Mouse (Mus musculus) splenic B cell, adult 2 months (primary cell): ENCODE data around the gene Arpc2.

ENCODE experiments used
- DNase-seq: peaks from one replicate; pipeline ENCODE4 v3.0.0-alpha.2; 2011; ENCODE audit warnings: low read depth, low spot score
- H3K27me3 ChIP-seq: 2 replicates; pipeline ENCODE4 v1.6.1; 2012; ENCODE audit warnings: mild to moderate bottlenecking, low read length, moderate library complexity, mixed read lengths; ENCODE audit not compliant: control insufficient read depth, poor library complexity, insufficient read depth, severe bottlenecking
- H3K36me3 ChIP-seq: 2 replicates; pipeline ENCODE4 v1.6.1; 2012; ENCODE audit warnings: mild to moderate bottlenecking, low read length, moderate library complexity, mixed read lengths; ENCODE audit not compliant: control insufficient read depth, poor library complexity, insufficient read depth, severe bottlenecking

The Arpc2 gene

DNA sequence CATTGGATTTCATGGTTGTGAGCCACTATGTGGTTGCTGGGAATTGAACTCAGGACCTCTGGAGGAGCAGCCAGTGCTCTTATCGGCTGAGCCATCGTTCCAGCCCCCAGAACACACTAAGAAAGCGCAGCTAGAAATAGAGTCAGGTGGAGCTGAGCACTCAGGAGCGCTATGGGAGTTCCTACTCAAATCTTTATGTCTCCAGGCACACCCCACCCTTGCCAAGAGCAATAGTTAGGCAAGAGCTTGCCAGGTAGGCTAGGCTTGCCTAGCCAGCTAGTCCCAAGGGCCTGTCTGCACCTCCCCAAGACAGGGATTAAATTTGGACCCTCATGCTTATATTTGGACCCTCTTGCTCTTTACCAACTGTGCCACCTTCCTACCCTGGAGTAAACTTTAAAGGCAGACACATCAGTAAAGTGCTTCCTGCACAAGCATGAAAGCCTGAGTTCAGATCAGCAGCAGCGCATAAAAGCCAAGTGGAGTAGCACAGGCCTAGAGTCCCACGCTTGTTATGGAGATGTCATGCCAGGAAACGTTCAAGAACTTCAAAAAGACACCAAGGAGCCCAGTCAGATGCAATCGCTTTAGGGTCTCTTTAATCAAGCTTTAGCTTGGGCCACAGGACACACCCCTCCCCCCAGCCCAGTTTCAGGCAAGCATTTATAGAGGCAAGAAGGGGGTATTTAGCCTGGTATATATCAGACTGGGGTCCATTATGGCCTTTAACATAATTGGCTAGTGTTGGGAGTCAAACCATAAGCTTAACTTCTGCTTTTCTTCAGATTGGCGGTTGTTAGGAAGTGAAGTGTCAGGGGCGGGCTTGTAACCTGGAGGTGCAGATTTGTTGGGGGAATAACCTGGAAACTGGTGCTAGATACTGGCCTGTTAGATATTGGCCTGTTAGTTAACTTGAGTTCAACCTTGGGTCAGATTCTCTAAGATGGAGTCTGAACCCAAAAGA is 72.4 kb downstream of the Arpc2 start:
- Histone ChIP-seq H3K27me3 (peaks cover 1% of the 10 kb centered on the region; the same call in 1 of the 2 replicates), H3K36me3 (no peaks in the 10 kb centered on the region)
- no peak for DNase-seq

DNA sequence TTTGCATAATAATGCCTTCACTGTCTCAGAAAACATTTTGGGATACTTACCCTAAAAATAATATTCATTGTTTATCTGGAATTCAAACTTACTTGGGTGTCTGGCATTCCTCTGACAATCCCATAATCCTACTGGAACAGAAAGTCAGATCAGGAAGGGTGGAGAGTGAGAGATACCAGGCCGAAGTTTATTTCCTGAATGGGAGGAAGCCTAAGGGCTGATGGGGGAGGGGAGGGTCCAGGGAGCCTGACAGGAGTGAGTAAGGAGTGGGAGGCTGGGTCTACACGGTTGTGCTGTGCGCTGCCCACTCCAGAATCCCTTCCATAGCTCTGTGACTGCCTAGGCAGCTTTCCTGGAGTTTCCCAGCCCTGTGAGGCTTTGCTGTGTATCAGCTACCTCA is 73.9 kb downstream of the Arpc2 start:
- DNase-seq, result no peak

DNA sequence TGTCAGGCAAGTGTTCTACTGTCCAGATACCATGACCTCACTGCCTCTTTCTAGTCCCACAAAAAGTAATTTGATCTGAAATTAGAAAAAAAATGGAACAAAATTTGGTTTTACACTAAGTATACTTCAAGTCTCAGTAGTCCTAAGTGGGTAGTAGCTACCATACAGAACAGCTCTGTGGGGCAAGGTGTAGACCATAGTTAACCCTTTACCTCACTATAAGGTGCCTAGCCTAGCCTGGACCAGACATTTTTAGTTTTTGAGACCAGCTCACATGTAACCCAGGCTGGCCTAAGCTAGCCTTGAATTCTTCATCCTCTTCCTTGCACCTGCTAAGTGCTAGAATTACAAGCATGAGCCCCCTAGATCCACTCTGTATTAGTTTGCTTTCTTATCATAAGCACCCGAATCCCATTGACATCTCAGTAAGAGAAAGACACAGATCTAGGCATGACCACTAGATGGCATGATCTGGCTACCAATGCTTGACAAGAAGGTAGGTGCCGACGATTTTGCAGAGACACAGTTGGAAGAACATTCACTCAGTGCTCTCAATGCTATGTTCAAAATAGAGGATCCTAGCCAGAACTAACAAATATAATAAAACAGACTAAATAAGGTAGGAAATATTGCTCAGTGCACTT is 77.3 kb downstream of the Arpc2 start:
- peak; percentile 89 for DNase-seq
- H3K36me3 ChIP-seq, result no peaks in the 10 kb centered on the region
- H3K27me3 ChIP-seq, result no peaks in the 10 kb centered on the region

More for the DNA sequence above, 73.9 kb downstream of the Arpc2 start:
- Histone ChIP-seq H3K36me3 (no peaks in the 10 kb centered on the region), H3K27me3 (no peaks in the 10 kb centered on the region)

DNA sequence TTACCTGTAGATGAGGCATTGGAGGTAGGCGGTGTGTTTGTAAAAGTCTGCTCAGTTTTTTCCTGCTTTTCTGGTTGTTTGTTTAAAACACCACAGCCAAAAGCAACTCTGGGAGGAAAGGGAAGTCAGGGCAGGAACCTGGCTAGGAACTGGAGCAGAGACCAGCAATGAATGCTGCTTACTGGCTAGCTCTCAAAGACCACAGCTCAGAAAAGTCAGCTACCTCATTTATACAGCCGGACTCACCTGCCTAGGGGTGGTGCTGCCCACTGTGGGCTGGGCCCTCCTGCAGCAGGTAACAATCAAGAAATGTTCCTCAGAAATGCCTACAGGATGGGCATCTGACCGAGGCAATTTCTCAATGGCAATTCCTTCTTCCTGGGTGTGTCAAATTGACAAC is 78.9 kb downstream of the Arpc2 start:
- DNase-seq, result no peak
- no peaks in the 10 kb centered on the region for H3K36me3 ChIP-seq
- H3K27me3 ChIP-seq, result no peaks in the 10 kb centered on the region

DNA sequence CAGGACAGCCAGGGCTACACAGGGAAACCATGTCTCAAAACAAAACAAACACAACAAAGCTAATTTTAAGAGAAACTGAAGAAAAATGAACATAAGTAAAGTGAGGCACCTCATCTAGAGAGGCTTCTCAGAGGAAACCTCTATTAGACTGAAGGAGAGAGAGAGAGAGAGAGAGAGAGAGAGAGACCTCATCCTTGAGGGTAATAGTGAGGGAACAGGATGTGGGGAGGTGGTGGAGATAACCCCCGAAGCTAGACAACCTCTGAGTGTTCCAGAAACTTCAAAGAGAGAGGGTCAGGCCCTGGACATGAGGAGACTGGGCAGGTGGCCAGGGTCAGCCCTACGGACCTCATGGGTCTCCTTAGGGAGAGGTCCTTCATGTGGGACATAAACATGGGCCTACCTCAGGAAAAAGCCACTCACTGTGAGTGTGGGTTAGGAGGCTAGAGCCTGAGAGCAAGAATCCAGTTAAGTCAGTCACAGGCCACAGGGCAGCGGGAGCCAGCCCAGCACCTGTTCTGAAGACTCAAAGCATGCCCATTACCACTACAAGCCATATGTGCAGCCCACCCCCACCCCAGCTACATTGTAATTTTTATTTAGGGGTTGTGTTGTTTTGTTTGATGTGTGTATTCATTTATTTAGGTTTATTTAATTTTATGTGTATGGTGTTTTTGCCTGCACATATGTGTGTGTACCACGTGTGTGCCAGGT is 80.4 kb downstream of the Arpc2 start:
- no peak for DNase-seq
- Histone ChIP-seq H3K36me3 (no peaks in the 10 kb centered on the region), H3K27me3 (no peaks in the 10 kb centered on the region)
